Mouse (Mus musculus) ES-E14 (cell line): ENCODE measurements at regions not wholly inside any gene's neighbourhood (a gene's known extent, or its start where the extent isn't known, plus 50 kb on each side); places are given as distances from the start of the nearest gene placed in this dataset.
A peak's percentile ranks its signal among the peaks of the same experiment; 100 is the strongest.

Source experiments
- DNase-seq: peaks from one replicate; pipeline ENCODE4 v3.0.0-alpha.2; 2013; ENCODE audit warnings: low read depth, low spot score
- H3K27ac ChIP-seq: 2 replicates; pipeline ENCODE4 v1.5.1; 2012; ENCODE audit warnings: low read depth, mild to moderate bottlenecking, low read length, moderate library complexity, mixed read lengths; ENCODE audit not compliant: poor library complexity, insufficient read depth, severe bottlenecking
- H3K36me3 ChIP-seq: 2 replicates; pipeline ENCODE4 v1.6.1; 2012; ENCODE audit warnings: mild to moderate bottlenecking, low read length, moderate library complexity, mixed read lengths; ENCODE audit not compliant: control insufficient read depth, poor library complexity, insufficient read depth, severe bottlenecking
- H3K4me1 ChIP-seq, 2 experiments: fragments of 150-350 bp in 1 of 2; sonication (generic) in 1 of 2; 2 replicates each; pipeline ENCODE4 v1.6.1; 2012; ENCODE audit warnings: low read length in 2 of 2, mild to moderate bottlenecking in 1 of 2, mixed read lengths in 1 of 2; ENCODE audit not compliant: control insufficient read depth in 2 of 2, insufficient read depth in 2 of 2, poor library complexity in 1 of 2
- H3K4me3 ChIP-seq, 2 experiments: fragments of 150-350 bp in 1 of 2; sonication (generic) in 1 of 2; 2 replicates each; pipeline ENCODE4 v1.5.1; 2012; ENCODE audit warnings: low read length in 2 of 2, low read depth in 1 of 2, mild to moderate bottlenecking in 1 of 2, mixed read lengths in 1 of 2; ENCODE audit not compliant: insufficient read depth in 1 of 2, poor library complexity in 1 of 2, severe bottlenecking in 1 of 2
- H3K9ac ChIP-seq: 2 replicates; pipeline ENCODE4 v1.6.1; 2012; ENCODE audit warnings: low read depth, mild to moderate bottlenecking, low read length, mixed read lengths; ENCODE audit not compliant: poor library complexity, insufficient read depth, severe bottlenecking
- H3K9me3 ChIP-seq: fragments of 150-350 bp; sonication (generic); 2 replicates; pipeline ENCODE4 v1.6.1; 2012; ENCODE audit warnings: low read depth, mild to moderate bottlenecking, low read length; ENCODE audit not compliant: control insufficient read depth, insufficient read depth
- CHD2 ChIP-seq: IDR thresholded peaks from 2 replicates; pipeline ENCODE4 v1.6.1; 2014; ENCODE audit warnings: mild to moderate bottlenecking, low read depth, low read length, inconsistent platforms
- HCFC1 ChIP-seq: IDR thresholded peaks from 2 replicates; pipeline ENCODE4 v1.6.1; 2012; ENCODE audit warnings: low read length, inconsistent platforms, borderline replicate concordance; ENCODE audit not compliant: insufficient read depth
- MAFK ChIP-seq: IDR thresholded peaks from 2 replicates; pipeline ENCODE4 v1.6.1; 2014; ENCODE audit warnings: mild to moderate bottlenecking, low read depth, low read length, inconsistent platforms; ENCODE audit not compliant: insufficient read depth
- ZC3H11A ChIP-seq: IDR thresholded peaks from 2 replicates; pipeline ENCODE4 v1.6.1; 2012; ENCODE audit warnings: low read depth, mild to moderate bottlenecking, inconsistent platforms, low read length, borderline replicate concordance
- ZNF384 ChIP-seq: IDR thresholded peaks from 2 replicates; pipeline ENCODE4 v1.6.1; 2012; ENCODE audit warnings: low read depth, low read length, inconsistent platforms
- in situ Hi-C, 2 experiments: fragments of 600-800 bp; cut with MboI; formaldehyde crosslinking; loops; one replicate each; pipeline ENCODE4 v1.15.1; 2025; ENCODE audit warnings: low sequenced_read_pairs in 2 of 2, inconsistent platforms in 1 of 2; ENCODE audit not compliant: unreplicated experiment in 2 of 2

- Histone ChIP-seq H3K4me3 (no peak overlapping the region), H3K4me1 (peaks cover 0 to 6% of the 10 kb centered on the region in 2 experiments; a peak in 1 of 4 replicates), H3K9ac (no peak overlapping the region), H3K36me3 (no peaks in the 10 kb centered on the region; the same call in 1 of the 2 replicates), H3K27ac (no peak overlapping the region), H3K9me3 (no peaks in the 10 kb centered on the region)
- in situ Hi-C loops, result no loop called here
- TF ChIP-seq ZNF384, result no peak
- no peak for TF ChIP-seq CHD2
- TF ChIP-seq ZC3H11A, result no peak
- TF ChIP-seq HCFC1, result no peak
- no peak for TF ChIP-seq MAFK
- DNase-seq, result no peak
Observed at GRCm38 (mm10) chr8:83837637-83838378, 62.1 kb upstream of the Adgrl1 start.

- Histone ChIP-seq H3K9me3 (no peaks in the 10 kb centered on the region), H3K36me3 (no peaks in the 10 kb centered on the region), H3K9ac (no peak overlapping the region), H3K27ac (no peak overlapping the region), H3K4me1 (peaks cover 2 to 11% of the 10 kb centered on the region in 2 experiments; a peak in 2 of 4 replicates), H3K4me3 (no peak overlapping the region)
- in situ Hi-C loops, result no loop called here
- no peak for DNase-seq
- no peak for TF ChIP-seq ZNF384
- no peak for TF ChIP-seq ZC3H11A
- no peak for TF ChIP-seq HCFC1
- TF ChIP-seq MAFK, result no peak
- no peak for TF ChIP-seq CHD2
Observed at GRCm38 (mm10) chr8:83829851-83830250, 70.1 kb upstream of the Adgrl1 start.

- in situ Hi-C loops, result no loop called here
- Histone ChIP-seq H3K4me3 (no peak overlapping the region), H3K4me1 (peaks cover 4 to 15% of the 10 kb centered on the region in 2 experiments; a peak in 3 of 4 replicates), H3K9me3 (no peaks in the 10 kb centered on the region), H3K27ac (no peak overlapping the region), H3K9ac (no peak overlapping the region), H3K36me3 (no peaks in the 10 kb centered on the region)
- DNase-seq, result no peak
- TF ChIP-seq CHD2 (no peak), ZNF384 (no peak), HCFC1 (no peak), MAFK (no peak), ZC3H11A (no peak)
Observed at GRCm38 (mm10) chr8:83824925-83825680, 74.8 kb upstream of the Adgrl1 start.

- Histone ChIP-seq H3K36me3 (no peaks in the 10 kb centered on the region), H3K9me3 (no peaks in the 10 kb centered on the region), H3K9ac (no peak overlapping the region), H3K4me1 (peaks cover 8 to 15% of the 10 kb centered on the region in 2 experiments; a peak in 3 of 4 replicates), H3K27ac (peak overlapping the region; percentile 73), H3K4me3 (no peak overlapping the region; a peak in 1 of 4 replicates)
- no peak for TF ChIP-seq ZNF384
- TF ChIP-seq HCFC1, result no peak
- TF ChIP-seq CHD2, result no peak
- no peak for TF ChIP-seq MAFK
- no peak for TF ChIP-seq ZC3H11A
- DNase-seq, result no peak
- in situ Hi-C loops, result no loop called here
Observed at GRCm38 (mm10) chr8:83819086-83819485, 78.0 kb upstream of the Adgre5 start.
